Mouse (Mus musculus) C2C12 (cell line): Measurements from ENCODE around the gene Pllp.

ENCODE experiments used
- CEBPB ChIP-seq: IDR thresholded peaks from one replicate; pipeline ENCODE4 v1.6.1; 2011; ENCODE audit warnings: low read depth, mild to moderate bottlenecking, control low read depth, moderate library complexity
- CTCF ChIP-seq: IDR thresholded peaks from one replicate; pipeline ENCODE4 v1.5.1; 2011; ENCODE audit not compliant: control insufficient read depth, insufficient read depth, insufficient read length
- FOSL1 ChIP-seq: IDR thresholded peaks from one replicate; pipeline ENCODE4 v1.8.0; 2011; ENCODE audit warnings: mild to moderate bottlenecking, low read length; ENCODE audit not compliant: poor library complexity, insufficient read depth, severe bottlenecking
- MAX ChIP-seq: IDR thresholded peaks from one replicate; pipeline ENCODE4 v1.6.1; 2011; ENCODE audit warnings: mild to moderate bottlenecking, control low read depth
- MYOD1 ChIP-seq: IDR thresholded peaks from one replicate; pipeline ENCODE4 v1.6.1; 2011; ENCODE audit warnings: low read depth; ENCODE audit not compliant: control insufficient read depth, insufficient read length
- MYOG ChIP-seq: IDR thresholded peaks from one replicate; pipeline ENCODE4 v1.6.1; 2011; ENCODE audit not compliant: control insufficient read depth, insufficient read length; ENCODE audit errors: extremely low read depth
- USF1 ChIP-seq: IDR thresholded peaks from one replicate; pipeline ENCODE4 v1.6.1; 2011; ENCODE audit warnings: low read depth, mild to moderate bottlenecking, control low read depth, moderate library complexity

DNA sequence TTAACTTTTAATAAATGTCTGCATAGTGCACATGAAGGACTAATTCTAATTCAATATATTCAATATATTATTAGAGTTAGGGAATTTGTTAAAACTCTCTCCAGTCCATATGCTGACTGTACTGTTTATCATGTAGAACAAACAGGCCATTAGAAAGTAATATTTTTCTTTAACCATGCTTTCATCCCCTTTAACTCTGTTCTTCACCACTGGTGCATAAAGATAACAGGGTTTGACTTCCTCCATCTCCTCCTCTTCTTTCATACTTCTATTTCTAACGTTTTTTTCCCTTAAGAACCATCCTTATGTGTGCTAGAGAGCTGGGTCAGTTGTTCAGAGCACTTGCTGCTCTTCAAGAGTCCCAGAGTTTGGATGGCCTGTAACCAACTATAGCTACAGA lies 50.9 kb downstream of the Pllp start:
- no peak for TF ChIP-seq CTCF
- no peak for TF ChIP-seq MAX
- no peak for TF ChIP-seq MYOD1
- no peak for TF ChIP-seq USF1
- no peak for TF ChIP-seq MYOG
- no peak for TF ChIP-seq CEBPB
- TF ChIP-seq FOSL1, result no peak
